Mouse (Mus musculus) kidney, postnatal 4 days (tissue): ENCODE measurements around the gene Tmem237.

Experiments used
- DNase-seq, 2 experiments: peaks; one replicate each; pipeline ENCODE4 v3.0.0; 2021; ENCODE audit warnings: mixed read lengths in 2 of 2

Tmem237 gene

GRCm38 (mm10) chr1:59119720-59120457 lies at the start of gene Tmem237:
Tmem237 (minus strand) TSS chr1:59120408.
- peak; percentile 96 to 97 for DNase-seq

- no peak for DNase-seq
Measured at GRCm38 (mm10) chr1:59169586-59169985, 49.4 kb upstream of the Tmem237 start.

GRCm38 (mm10) chr1:59168556-59168955 lies 48.3 kb upstream of the Tmem237 start:
- no peak for DNase-seq

GRCm38 (mm10) chr1:59167654-59168425 lies 47.6 kb upstream of the Tmem237 start:
- DNase-seq: peak in 1 of 2 experiments; percentile 23

GRCm38 (mm10) chr1:59166232-59166905 lies 46.2 kb upstream of the Tmem237 start:
- DNase-seq: no peak

- no peak for DNase-seq
Measured at GRCm38 (mm10) chr1:59163918-59164317, 43.7 kb upstream of the Tmem237 start.

GRCm38 (mm10) chr1:59163030-59163461 lies 42.8 kb upstream of the Tmem237 start, which contains the start of gene Mpp4:
Mpp4 (minus strand) TSS chr1:59163389.
- DNase-seq: no peak

GRCm38 (mm10) chr1:59162309-59163024 lies 42.3 kb upstream of the Tmem237 start:
- DNase-seq: no peak

- no peak for DNase-seq
Measured at GRCm38 (mm10) chr1:59161396-59161795, 41.2 kb upstream of the Tmem237 start.

- DNase-seq: no peak
Measured at GRCm38 (mm10) chr1:59160871-59161270, 40.7 kb upstream of the Tmem237 start.

- DNase-seq: no peak
Measured at GRCm38 (mm10) chr1:59159136-59159535, 38.9 kb upstream of the Tmem237 start.

GRCm38 (mm10) chr1:59158498-59158897 lies 38.3 kb upstream of the Tmem237 start:
- DNase-seq: no peak

GRCm38 (mm10) chr1:59157846-59158245 lies 37.6 kb upstream of the Tmem237 start:
- no peak for DNase-seq

- DNase-seq: no peak
Measured at GRCm38 (mm10) chr1:59152346-59152745, 32.1 kb upstream of the Tmem237 start.

- DNase-seq: no peak
Measured at GRCm38 (mm10) chr1:59150542-59150941, 30.3 kb upstream of the Tmem237 start.

- peak; percentile 54 to 61 for DNase-seq
Measured at GRCm38 (mm10) chr1:59144543-59144942, 24.3 kb upstream of the Tmem237 start.

- peak; percentile 81 to 83 for DNase-seq
Measured at GRCm38 (mm10) chr1:59142809-59143208, 22.6 kb upstream of the Tmem237 start.

GRCm38 (mm10) chr1:59134419-59134818 lies 14.2 kb upstream of the Tmem237 start:
- no peak for DNase-seq

- no peak for DNase-seq
Measured at GRCm38 (mm10) chr1:59128879-59129278, 8.7 kb upstream of the Tmem237 start.

- no peak for DNase-seq
Measured at GRCm38 (mm10) chr1:59125558-59125957, 5.3 kb upstream of the Tmem237 start.

- no peak for DNase-seq
Measured at GRCm38 (mm10) chr1:59110524-59110923, 9.7 kb downstream of the Tmem237 start.

- no peak for DNase-seq
Measured at GRCm38 (mm10) chr1:59102071-59102470, 18.1 kb downstream of the Tmem237 start.

GRCm38 (mm10) chr1:59101020-59101419 lies 19.2 kb downstream of the Tmem237 start:
- no peak for DNase-seq
